Mouse (Mus musculus): ENCODE data around the gene Psmg4. TPM values are rescaled to one million over a fixed set of nuclear protein-coding genes. Genes with fewer than 3 reads are reported as not detected.
A peak's percentile ranks its signal among the peaks of the same experiment; 100 is the strongest.

Gene Psmg4
- total RNA-seq, 4 experiments from 2014 or later, result 28.6 to 39.3 (median 31.2) TPM

GRCm38 (mm10) chr13:34205216-34205615 lies 42.5 kb downstream of the Psmg4 start:
- DNase-seq, result no peak

- DNase-seq, result no peak
Measured at GRCm38 (mm10) chr13:34207714-34208470, 45.1 kb downstream of the Psmg4 start.

- DNase-seq, result no peak
Measured at GRCm38 (mm10) chr13:34211261-34211775, 48.6 kb downstream of the Psmg4 start.

GRCm38 (mm10) chr13:34212735-34213212 lies 50.0 kb downstream of the Psmg4 start:
- no peak for DNase-seq

- no peak for DNase-seq
Measured at GRCm38 (mm10) chr13:34214855-34215254, 52.1 kb downstream of the Psmg4 start.

GRCm38 (mm10) chr13:34218776-34219175 lies 56.0 kb downstream of the Psmg4 start:
- DNase-seq, result no peak

GRCm38 (mm10) chr13:34219728-34220127 lies 57.0 kb downstream of the Psmg4 start:
- DNase-seq, result no peak

- DNase-seq, result peak; percentile 61
Measured at GRCm38 (mm10) chr13:34222985-34223384, 60.2 kb downstream of the Psmg4 start.

- DNase-seq, result no peak
Measured at GRCm38 (mm10) chr13:34226940-34227339, 64.2 kb downstream of the Psmg4 start.

Other genes starting within 250 kb of the Psmg4 start
- 10 to 100 TPM; 38.0 to 67.6 (median 52.9) TPM for gene Nqo2, start 198.3 kb upstream of the Psmg4 start, total RNA-seq (2022)
- 10 to 100 TPM; 28.2 to 33.1 (median 31.6) TPM for gene Ripk1, start 160.6 kb upstream of the Psmg4 start, total RNA-seq (2022)
- 100 to 1,000 TPM; 448 to 750 (median 575) TPM for gene Serpinb6a, start 160.2 kb upstream of the Psmg4 start, total RNA-seq (2022)
- 100 to 1,000 TPM in 2 of 4 experiments, 10 to 100 TPM in 2; 91.3 to 124 (median 102) TPM for gene Bphl, start 125.4 kb upstream of the Psmg4 start, total RNA-seq (2022)
- gene Tubb2a, start 85.0 kb upstream of the Psmg4 start, total RNA-seq (2022), result 10 to 100 TPM; 21.4 to 34.1 (median 28.2) TPM
- gene Tubb2b, start 32.5 kb upstream of the Psmg4 start, total RNA-seq (2022), result 1 to 10 TPM in 3 of 4 experiments, under 1 TPM in 1; 0.81 to 3.5 (median 1.5) TPM
- gene Slc22a23, start 182.2 kb downstream of the Psmg4 start, total RNA-seq (2022), result 1 to 10 TPM; 4.2 to 4.7 (median 4.5) TPM

All from adrenal gland, adult 8-10 months (tissue).